25 mouse cellular contexts compared by ENCODE assay signal in the genomic region with DNA sequence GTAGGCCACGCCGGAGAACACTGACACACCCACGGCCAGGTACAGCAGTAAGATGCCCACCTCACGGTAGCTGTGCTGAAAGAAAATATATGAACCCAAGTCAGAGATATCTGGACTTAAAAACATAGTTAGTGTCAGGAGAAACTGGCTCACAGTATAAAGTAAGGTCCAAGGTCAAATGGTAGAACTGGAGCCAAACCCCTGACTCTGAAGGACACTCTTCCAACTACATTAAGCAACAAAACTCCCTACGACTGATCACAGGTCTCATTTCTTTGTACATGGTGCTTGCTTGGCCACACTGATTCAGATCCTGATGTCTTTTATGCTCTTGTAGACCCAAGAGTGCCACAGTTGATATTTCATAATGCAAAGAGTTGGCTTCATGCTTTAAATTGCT. TPM values are rescaled to one million over a fixed set of nuclear protein-coding genes. Genes with fewer than 3 reads are reported as not detected.
"Had no signal": no experiment of that assay in that cellular context is flagged by ENCODE, and none has a peak within 500 bp of the region (broad histone marks: within the 10 kb centered on the region; RNA-seq: fewer than 3 reads in every experiment).

No protein-coding gene starts in this region.

- H3K36me3 ChIP-seq: lung, embryonic 15.5 days; midbrain, embryonic 13.5 days; midbrain, embryonic 15.5 days; neural tube, embryonic 12.5 days; stomach, embryonic 15.5 days had no signal

- ATAC-seq: lung, postnatal 0 days; midbrain, embryonic 13.5 days; midbrain, embryonic 15.5 days had no signal

- DNase-seq: lung, adult 2 months; lung, postnatal 14 days; lung, postnatal 36 days; right cerebral cortex, postnatal 14 days; thymus, adult 2 months; thymus, postnatal 25 days; thymus, postnatal 4 days had no signal

- H3K27ac ChIP-seq: lung, embryonic 15.5 days; macrophage; midbrain, embryonic 13.5 days; midbrain, embryonic 15.5 days; neural tube, embryonic 12.5 days; stomach, embryonic 15.5 days; stomach, postnatal 0 days had no signal

- H3K4me3 ChIP-seq: lung, embryonic 15.5 days; megakaryocyte, embryonic 14.5 days; midbrain, embryonic 13.5 days; midbrain, embryonic 15.5 days; neural tube, embryonic 12.5 days; stomach, embryonic 15.5 days had no signal

- H3K4me2 ChIP-seq: lung, embryonic 15.5 days; midbrain, embryonic 11.5 days; midbrain, embryonic 13.5 days; midbrain, embryonic 15.5 days; neural tube, embryonic 12.5 days; stomach, embryonic 15.5 days had no signal

- H3K9me3 ChIP-seq: lung, embryonic 15.5 days; midbrain, embryonic 13.5 days; midbrain, embryonic 15.5 days; neural tube, embryonic 12.5 days; stomach, embryonic 15.5 days had no signal

- H3K9ac ChIP-seq: lung, embryonic 15.5 days; midbrain, embryonic 13.5 days; midbrain, embryonic 15.5 days; neural tube, embryonic 12.5 days; stomach, embryonic 15.5 days had no signal

RNA-seq across cellular contexts. Expression of gene Kcns1, which starts 6.0 kb away (rescaled TPM):
- total RNA-seq: monocyte, adult 5-6 weeks; neutrophil, adult 5-6 weeks had no signal
- polyA plus RNA-seq: lung, embryonic 15.5 days; lung, postnatal 0 days; macrophage had no signal

RNA-seq across cellular contexts. Expression of gene Wfdc5, which starts 17.6 kb away (rescaled TPM):
- total RNA-seq: megakaryocyte progenitor cell, adult 5-6 weeks; midbrain, postnatal 0 days; monocyte, adult 5-6 weeks; neutrophil, adult 5-6 weeks had no signal
- polyA plus RNA-seq: lung, embryonic 15.5 days; macrophage; midbrain, embryonic 11.5 days; midbrain, embryonic 13.5 days; midbrain, embryonic 15.5 days; midbrain, postnatal 0 days; neural tube, embryonic 12.5 days; neural tube, embryonic 14.5 days; spleen, adult 2 months; testis, adult 2 months had no signal

RNA-seq across cellular contexts. Expression of gene Wfdc12, which starts 25.5 kb away (rescaled TPM):
- total RNA-seq: megakaryocyte progenitor cell, adult 5-6 weeks; midbrain, postnatal 0 days; monocyte, adult 5-6 weeks; neutrophil, adult 5-6 weeks had no signal
- polyA plus RNA-seq: lung, embryonic 15.5 days; macrophage; midbrain, embryonic 11.5 days; midbrain, embryonic 13.5 days; midbrain, embryonic 15.5 days; midbrain, postnatal 0 days; neural tube, embryonic 12.5 days; neural tube, embryonic 14.5 days; spleen, adult 2 months; stomach, embryonic 15.5 days had no signal

RNA-seq across cellular contexts. Expression of gene Wfdc15a, which starts 35.0 kb away (rescaled TPM):
- total RNA-seq: megakaryocyte progenitor cell, adult 5-6 weeks; midbrain, postnatal 0 days; monocyte, adult 5-6 weeks; neutrophil, adult 5-6 weeks had no signal
- polyA plus RNA-seq: lung, adult 2 months; lung, embryonic 15.5 days; lung, postnatal 0 days; macrophage; midbrain, embryonic 11.5 days; midbrain, embryonic 13.5 days; midbrain, embryonic 15.5 days; midbrain, postnatal 0 days; neural tube, embryonic 12.5 days; neural tube, embryonic 14.5 days; spleen, adult 2 months; stomach, embryonic 15.5 days; thymus, adult 2 months; urinary bladder, adult 2 months had no signal

RNA-seq across cellular contexts. Expression of gene Wfdc15b, which starts 56.5 kb away (rescaled TPM):
- total RNA-seq: megakaryocyte progenitor cell, adult 5-6 weeks; midbrain, postnatal 0 days; monocyte, adult 5-6 weeks; neutrophil, adult 5-6 weeks had no signal
- polyA plus RNA-seq: lung, postnatal 0 days; macrophage; midbrain, embryonic 11.5 days; midbrain, embryonic 13.5 days; midbrain, embryonic 15.5 days; midbrain, postnatal 0 days; neural tube, embryonic 12.5 days; neural tube, embryonic 14.5 days; testis, adult 2 months; thymus, adult 2 months had no signal
